Mouse (Mus musculus): Measurements from ENCODE around the gene Znrf4.

GRCm38 (mm10) chr17:56511707-56512090 is 532 bp downstream of the Znrf4 start:
- TF ChIP-seq CTCF (IDR thresholded peaks at IDR 0.05; ENCODE audit: low read depth, low read length) (no peak), POLR2A (IDR thresholded peaks at IDR 0.05; ENCODE audit: extremely low read depth, insufficient read depth, low read length) (no peak)
